Comparison of ENCODE assay signal across 51 mouse cellular contexts in genomic region chr11:49406784-49407183, GRCm38 (mm10). TPM values are rescaled to one million over a fixed set of nuclear protein-coding genes. Genes with fewer than 3 reads are reported as not detected.
"Had no signal": no experiment of that assay in that cellular context is flagged by ENCODE, and none has a peak within 500 bp of the region (broad histone marks: within the 10 kb centered on the region; RNA-seq: fewer than 3 reads in every experiment).

No protein-coding gene starts in this region.

- H3K4me1 ChIP-seq: heart, embryonic 12.5 days; heart, embryonic 13.5 days; heart, embryonic 15.5 days; hindbrain, embryonic 10.5 days; hindbrain, embryonic 12.5 days; hindbrain, embryonic 13.5 days; hindbrain, embryonic 15.5 days; intestine, embryonic 15.5 days; kidney, embryonic 15.5 days had no signal

- H3K36me3 ChIP-seq: heart, embryonic 12.5 days; heart, embryonic 13.5 days; heart, embryonic 15.5 days; hindbrain, embryonic 10.5 days; hindbrain, embryonic 12.5 days; hindbrain, embryonic 13.5 days; hindbrain, embryonic 15.5 days; intestine, embryonic 15.5 days; kidney, embryonic 15.5 days had no signal

- ATAC-seq: hindbrain, embryonic 16.5 days; hindbrain, postnatal 0 days; inflammation-experienced regulatory T-cells, adult 6 months; intestine, embryonic 15.5 days; intestine, embryonic 16.5 days; intestine, postnatal 0 days had no signal

- H3K9ac ChIP-seq: heart, embryonic 12.5 days; heart, embryonic 13.5 days; heart, embryonic 15.5 days; hindbrain, embryonic 12.5 days; hindbrain, embryonic 13.5 days; hindbrain, embryonic 14.5 days; hindbrain, embryonic 15.5 days; intestine, embryonic 15.5 days; kidney, embryonic 15.5 days had no signal

- H3K9me3 ChIP-seq: heart, embryonic 12.5 days; heart, embryonic 15.5 days; hindbrain, embryonic 10.5 days; hindbrain, embryonic 12.5 days; hindbrain, embryonic 13.5 days; hindbrain, embryonic 15.5 days; intestine, embryonic 15.5 days; kidney, embryonic 15.5 days had no signal

- H3K27me3 ChIP-seq: heart, embryonic 12.5 days; heart, embryonic 13.5 days; heart, embryonic 15.5 days; hindbrain, embryonic 12.5 days; hindbrain, embryonic 13.5 days; hindbrain, embryonic 15.5 days; intestine, embryonic 15.5 days; kidney, embryonic 15.5 days had no signal

- DNase-seq: heart, postnatal 10 days; heart, postnatal 14 days; heart, postnatal 36 days; heart, postnatal 4 days; kidney, adult 11 months; kidney, adult 18-20 months; kidney, adult 2 months; kidney, adult 8-10 months; kidney, adult 9 months; kidney, postnatal 10 days; kidney, postnatal 14 days; kidney, postnatal 25 days; kidney, postnatal 36 days; kidney, postnatal 4 days; layer of hippocampus, adult 9-11 months; layer of hippocampus, postnatal 36 days had no signal

- H3K4me3 ChIP-seq: heart, embryonic 12.5 days; heart, embryonic 13.5 days; heart, embryonic 15.5 days; hindbrain, embryonic 10.5 days; hindbrain, embryonic 12.5 days; hindbrain, embryonic 13.5 days; hindbrain, embryonic 15.5 days; intestine, embryonic 15.5 days; kidney, embryonic 15.5 days; layer of hippocampus, adult 2 months; left cerebral cortex, adult 2 months had no signal

- H3K4me2 ChIP-seq: heart, embryonic 12.5 days; heart, embryonic 13.5 days; heart, embryonic 15.5 days; hindbrain, embryonic 12.5 days; hindbrain, embryonic 13.5 days; hindbrain, embryonic 14.5 days; hindbrain, embryonic 15.5 days; intestine, embryonic 15.5 days; kidney, embryonic 15.5 days had no signal

- H3K27ac ChIP-seq: heart, embryonic 13.5 days; heart, embryonic 15.5 days; hindbrain, embryonic 10.5 days; hindbrain, embryonic 12.5 days; hindbrain, embryonic 13.5 days; hindbrain, embryonic 14.5 days; hindbrain, embryonic 15.5 days; hindbrain, postnatal 0 days; intestine, embryonic 15.5 days; kidney, embryonic 15.5 days; kidney, postnatal 0 days; layer of hippocampus, adult 2 months; left cerebral cortex, adult 2 months had no signal

RNA-seq across cellular contexts. Expression of gene Olfr1389, which starts 16.1 kb away (rescaled TPM):
- total RNA-seq: heart, postnatal 10 days; heart, postnatal 14 days; heart, postnatal 25 days; heart, postnatal 36 days; heart, postnatal 4 days; hematopoietic stem cell, adult 5-6 weeks; hindbrain, postnatal 0 days; layer of hippocampus, adult 18-20 months; layer of hippocampus, adult 2 months; layer of hippocampus, adult 8-10 months; layer of hippocampus, postnatal 10 days; layer of hippocampus, postnatal 14 days; layer of hippocampus, postnatal 25 days; layer of hippocampus, postnatal 36 days; left cerebral cortex, adult 18-20 months; left cerebral cortex, adult 2 months; left cerebral cortex, adult 8-10 months had no signal
- polyA plus RNA-seq: heart, embryonic 12.5 days; heart, embryonic 13.5 days; heart, embryonic 14.5 days; heart, embryonic 15.5 days; heart, embryonic 16.5 days; heart, postnatal 0 days; hindbrain, embryonic 10.5 days; hindbrain, embryonic 11.5 days; hindbrain, embryonic 12.5 days; hindbrain, embryonic 13.5 days; hindbrain, embryonic 14.5 days; hindbrain, embryonic 15.5 days; hindbrain, embryonic 16.5 days; hindbrain, postnatal 0 days; inflammation-experienced regulatory T-cells, adult 6 months; intestine, embryonic 14.5 days; intestine, embryonic 15.5 days; intestine, embryonic 16.5 days; intestine, postnatal 0 days; kidney, adult 2 months; kidney, embryonic 14.5 days; kidney, embryonic 15.5 days; kidney, embryonic 16.5 days; kidney, postnatal 0 days; large intestine, adult 2 months had no signal

RNA-seq across cellular contexts. Expression of gene Olfr1388, which starts 29.6 kb away (rescaled TPM):
- total RNA-seq: heart, postnatal 4 days had no signal
- polyA plus RNA-seq: heart, embryonic 12.5 days; heart, embryonic 13.5 days; heart, embryonic 14.5 days; heart, embryonic 15.5 days; heart, embryonic 16.5 days; heart, postnatal 0 days; hindbrain, embryonic 11.5 days; kidney, embryonic 16.5 days had no signal

RNA-seq across cellular contexts. Expression of gene Olfr1387, which starts 48.4 kb away (rescaled TPM):
- total RNA-seq: heart, postnatal 10 days; heart, postnatal 4 days; hematopoietic stem cell, adult 5-6 weeks; hindbrain, postnatal 0 days; layer of hippocampus, adult 18-20 months; layer of hippocampus, adult 2 months; layer of hippocampus, adult 8-10 months; layer of hippocampus, postnatal 10 days; layer of hippocampus, postnatal 14 days; layer of hippocampus, postnatal 25 days; layer of hippocampus, postnatal 36 days; left cerebral cortex, adult 18-20 months; left cerebral cortex, adult 2 months; left cerebral cortex, adult 8-10 months had no signal
- polyA plus RNA-seq: heart, embryonic 12.5 days; heart, embryonic 13.5 days; heart, embryonic 14.5 days; heart, embryonic 15.5 days; heart, embryonic 16.5 days; heart, postnatal 0 days; hindbrain, embryonic 10.5 days; hindbrain, embryonic 11.5 days; hindbrain, embryonic 12.5 days; hindbrain, embryonic 13.5 days; hindbrain, embryonic 14.5 days; hindbrain, embryonic 15.5 days; hindbrain, embryonic 16.5 days; hindbrain, postnatal 0 days; inflammation-experienced regulatory T-cells, adult 6 months; intestine, embryonic 14.5 days; intestine, embryonic 15.5 days; intestine, embryonic 16.5 days; intestine, postnatal 0 days; kidney, adult 2 months; kidney, embryonic 14.5 days; kidney, embryonic 15.5 days; kidney, embryonic 16.5 days; kidney, postnatal 0 days; large intestine, adult 2 months had no signal

RNA-seq across cellular contexts. Expression of gene Olfr1386, which starts 58.1 kb away (rescaled TPM):
- total RNA-seq: heart, postnatal 10 days; heart, postnatal 14 days; heart, postnatal 25 days; heart, postnatal 36 days; heart, postnatal 4 days; hematopoietic stem cell, adult 5-6 weeks; hindbrain, postnatal 0 days; layer of hippocampus, adult 18-20 months; layer of hippocampus, adult 2 months; layer of hippocampus, adult 8-10 months; layer of hippocampus, postnatal 10 days; layer of hippocampus, postnatal 14 days; layer of hippocampus, postnatal 25 days; layer of hippocampus, postnatal 36 days; left cerebral cortex, adult 18-20 months; left cerebral cortex, adult 2 months; left cerebral cortex, adult 8-10 months had no signal
- polyA plus RNA-seq: heart, embryonic 12.5 days; heart, embryonic 13.5 days; heart, embryonic 14.5 days; heart, embryonic 15.5 days; heart, embryonic 16.5 days; heart, postnatal 0 days; hindbrain, embryonic 10.5 days; hindbrain, embryonic 11.5 days; hindbrain, embryonic 12.5 days; hindbrain, embryonic 13.5 days; hindbrain, embryonic 14.5 days; hindbrain, embryonic 15.5 days; hindbrain, embryonic 16.5 days; hindbrain, postnatal 0 days; inflammation-experienced regulatory T-cells, adult 6 months; intestine, embryonic 14.5 days; intestine, embryonic 15.5 days; intestine, embryonic 16.5 days; intestine, postnatal 0 days; kidney, adult 2 months; kidney, embryonic 14.5 days; kidney, embryonic 15.5 days; kidney, embryonic 16.5 days; kidney, postnatal 0 days; large intestine, adult 2 months had no signal
